Mouse (Mus musculus) adrenal gland, postnatal 4 days (tissue): ENCODE data around the gene Ppp1r8. TPM values are rescaled to one million over a fixed set of nuclear protein-coding genes. Genes with fewer than 3 reads are reported as not detected.

Experiments used
- DNase-seq, 2 experiments: peaks; one replicate each; pipeline ENCODE4 v3.0.0; 2021 to 2022; ENCODE audit warnings: low spot score in 2 of 2, mixed read lengths in 2 of 2
- long read RNA-seq, 2 experiments: library from polyadenylated mRNA; stranded (forward); transcript quantifications; one replicate each; pipeline ENCODE4 v2.0.0; 2021
- total RNA-seq, 2 experiments: library from RNA; stranded (reverse); gene quantifications; 2 replicates each; pipeline ENCODE4 v1.2.3; 2021

The Ppp1r8 gene
- 10 to 100 TPM; 56.5 to 56.7 TPM for total RNA-seq
- long read RNA-seq, experiment 1, transcript Ppp1r8-201 (7 exons, 2,037 nt), result major isoform, 9 of 18 reads
- long read RNA-seq, experiment 1, partial matches to known transcripts, result 0 of 18 reads
- long read RNA-seq, experiment 1, other reads (novel, unspliced or antisense), result 8 of 18 reads
- long read RNA-seq, experiment 2, transcript Ppp1r8-201 (7 exons, 2,037 nt), result major isoform, 15 of 24 reads
- long read RNA-seq, experiment 2, partial matches to known transcripts, result 1 of 24 reads
- long read RNA-seq, experiment 2, other reads (novel, unspliced or antisense), result 7 of 24 reads

DNA sequence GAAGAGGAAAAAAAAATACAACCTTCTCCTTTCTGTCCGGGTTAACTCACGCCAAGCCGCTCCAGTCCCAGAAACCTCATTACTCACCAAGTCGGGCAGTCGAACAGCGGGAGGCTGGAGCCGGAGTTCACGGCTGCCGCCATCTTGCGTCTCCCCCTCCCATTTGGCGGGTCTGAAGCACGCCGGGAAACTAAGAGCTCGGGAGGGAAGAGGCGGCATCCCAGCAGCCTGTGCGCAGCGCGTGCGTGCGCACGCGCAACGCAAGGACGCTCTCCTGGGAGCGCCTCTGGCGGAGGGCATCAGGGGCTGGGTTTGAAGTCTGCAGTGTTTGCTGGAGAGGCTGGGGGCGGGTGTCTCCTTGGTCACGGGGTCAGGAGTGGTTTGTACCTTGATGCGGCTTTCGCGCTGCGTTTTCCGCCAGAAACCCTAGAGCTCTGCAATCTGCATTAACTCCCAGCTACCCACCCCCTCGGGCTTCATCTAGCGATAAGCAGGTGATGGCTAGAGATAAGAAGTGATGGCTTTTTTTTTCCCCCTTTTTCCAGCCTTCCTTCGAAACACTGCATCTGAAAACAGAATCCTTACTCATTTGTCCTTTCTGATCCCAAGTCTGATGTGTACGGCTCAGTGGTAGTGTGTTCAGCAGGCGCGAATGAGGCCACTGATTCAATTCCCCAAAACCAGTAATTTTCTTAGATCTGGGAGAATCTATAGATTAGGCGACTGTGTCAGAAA lies at the start of gene Ppp1r8:
Ppp1r8 (minus strand) TSS at position 200 of the 735 bp plus-strand sequence.
- peak; percentile 64 to 72 for DNase-seq

DNA sequence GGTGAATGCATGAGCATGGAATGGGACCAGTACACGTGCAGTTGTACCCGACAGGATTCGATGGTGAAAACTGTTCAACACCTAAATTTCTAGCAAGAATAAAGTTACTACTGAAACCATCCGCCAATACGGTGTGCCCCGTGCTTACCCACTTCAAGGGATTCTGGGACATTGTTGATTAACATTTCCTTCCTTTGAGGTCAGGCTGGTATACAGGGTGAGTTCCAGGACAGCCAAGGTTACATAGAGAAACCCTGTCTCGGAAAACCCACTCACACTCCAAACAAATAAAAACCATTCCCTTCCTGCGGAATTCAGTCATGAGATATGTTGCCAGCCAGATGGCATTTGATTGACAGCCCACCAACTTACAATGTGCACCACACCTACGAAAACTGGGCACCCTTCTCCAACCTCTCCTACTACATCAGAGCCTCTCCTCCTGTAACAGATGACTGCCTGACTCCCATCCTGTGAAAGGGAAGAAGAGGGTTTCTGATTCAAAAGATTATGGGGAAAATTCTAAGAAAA lies 41.9 kb upstream of the Ppp1r8 start:
- DNase-seq, result no peak

DNA sequence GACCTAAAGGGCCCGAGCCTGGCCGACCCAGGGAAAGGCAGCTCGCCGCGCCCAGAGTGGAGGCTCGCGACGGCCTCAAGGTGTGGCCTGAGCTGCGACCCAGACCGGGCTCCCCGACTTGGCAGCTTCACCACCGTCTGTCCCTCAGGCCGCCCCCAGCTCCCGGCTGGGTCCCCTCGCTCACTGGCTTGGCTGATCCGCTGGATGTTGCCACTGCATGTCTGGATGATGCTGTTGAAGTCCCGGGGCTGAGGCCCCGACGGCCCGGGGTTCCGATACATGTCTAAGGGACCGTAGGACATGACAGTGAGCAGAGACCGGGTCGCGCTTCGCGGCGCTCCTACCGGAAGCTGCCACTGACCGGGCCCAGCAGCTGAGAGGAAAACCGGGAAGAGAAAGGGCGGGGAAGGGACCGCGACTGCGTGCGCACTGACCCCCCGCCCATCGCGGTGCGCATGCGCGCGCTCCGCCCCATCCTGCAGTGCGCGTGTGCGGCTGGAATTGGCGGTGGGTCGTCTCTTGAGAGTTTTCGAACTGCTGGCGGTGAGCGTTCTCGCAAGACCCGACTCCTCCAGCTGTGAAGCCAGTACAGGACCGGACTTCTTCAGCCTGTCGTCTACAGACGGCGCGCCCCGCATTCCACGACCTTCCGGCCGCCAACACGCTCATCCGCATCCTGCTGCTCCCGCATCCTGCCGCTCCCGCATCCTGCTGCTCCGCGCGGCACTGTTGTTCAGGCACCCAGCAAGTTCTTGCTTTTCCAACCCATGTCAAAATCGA lies 41.3 kb upstream of the Ppp1r8 start, which contains the start of gene Stx12:
Stx12 (minus strand) TSS at position 446 of the 780 bp plus-strand sequence.
- peak; percentile 81 to 86 for DNase-seq

DNA sequence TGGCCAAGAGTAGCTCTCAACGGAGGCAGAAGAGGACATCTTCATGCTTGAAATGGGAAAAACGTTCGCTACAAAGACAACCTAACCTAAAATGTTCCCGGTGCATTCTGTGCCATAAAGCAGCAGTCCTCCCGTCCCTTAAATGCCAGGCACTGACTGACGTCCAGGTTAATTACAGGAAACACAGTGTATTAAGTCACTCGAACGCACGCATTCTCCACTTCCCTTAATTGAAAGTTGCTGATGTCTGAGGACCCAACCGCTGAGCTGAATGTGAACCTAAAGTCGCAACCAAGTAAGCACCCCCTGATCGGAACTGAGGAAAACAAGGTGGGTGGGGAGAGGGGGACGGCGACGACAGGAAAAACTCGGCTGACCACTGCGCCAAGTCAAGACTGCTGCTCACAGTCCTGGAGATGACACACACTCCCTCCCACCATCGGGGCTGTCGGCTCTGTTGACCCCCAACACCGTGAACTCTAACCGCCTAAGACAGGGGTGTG lies 40.6 kb upstream of the Ppp1r8 start:
- peak in 1 of 2 experiments; percentile 7 for DNase-seq

DNA sequence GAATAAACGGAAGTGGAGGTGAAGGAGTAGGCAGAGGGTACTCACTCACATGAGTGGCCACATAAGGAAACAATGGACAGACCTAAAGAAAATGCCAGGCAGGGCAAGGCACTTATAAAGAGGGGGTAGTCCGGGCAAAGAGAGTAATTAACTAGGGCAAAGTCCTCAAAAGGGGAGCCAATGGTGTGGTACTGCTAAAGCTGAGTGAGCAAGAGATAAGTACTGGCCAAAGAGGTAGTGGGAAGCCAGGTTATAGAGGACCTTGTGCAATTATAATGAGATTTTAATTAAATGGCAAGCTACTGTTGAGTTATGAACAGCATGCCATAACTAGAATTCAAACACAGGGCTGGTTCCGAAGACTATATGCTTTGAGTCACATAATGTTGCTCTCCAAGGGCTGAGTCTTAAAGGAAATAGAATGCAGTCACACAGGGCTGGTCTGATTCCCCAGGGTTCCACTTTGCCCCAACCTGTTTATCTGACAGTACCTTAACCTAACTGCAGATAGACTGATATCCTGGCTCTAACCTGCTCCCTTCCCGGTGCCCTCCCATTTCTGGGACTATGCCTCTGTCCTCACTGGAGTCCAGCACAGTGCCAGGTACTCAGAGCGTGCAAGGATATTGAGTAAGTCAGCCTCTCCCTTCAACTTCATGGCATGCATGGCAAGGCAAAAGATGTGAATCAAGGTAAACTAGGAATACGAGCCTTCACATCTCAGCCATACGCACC lies 31.6 kb upstream of the Ppp1r8 start:
- no peak for DNase-seq

DNA sequence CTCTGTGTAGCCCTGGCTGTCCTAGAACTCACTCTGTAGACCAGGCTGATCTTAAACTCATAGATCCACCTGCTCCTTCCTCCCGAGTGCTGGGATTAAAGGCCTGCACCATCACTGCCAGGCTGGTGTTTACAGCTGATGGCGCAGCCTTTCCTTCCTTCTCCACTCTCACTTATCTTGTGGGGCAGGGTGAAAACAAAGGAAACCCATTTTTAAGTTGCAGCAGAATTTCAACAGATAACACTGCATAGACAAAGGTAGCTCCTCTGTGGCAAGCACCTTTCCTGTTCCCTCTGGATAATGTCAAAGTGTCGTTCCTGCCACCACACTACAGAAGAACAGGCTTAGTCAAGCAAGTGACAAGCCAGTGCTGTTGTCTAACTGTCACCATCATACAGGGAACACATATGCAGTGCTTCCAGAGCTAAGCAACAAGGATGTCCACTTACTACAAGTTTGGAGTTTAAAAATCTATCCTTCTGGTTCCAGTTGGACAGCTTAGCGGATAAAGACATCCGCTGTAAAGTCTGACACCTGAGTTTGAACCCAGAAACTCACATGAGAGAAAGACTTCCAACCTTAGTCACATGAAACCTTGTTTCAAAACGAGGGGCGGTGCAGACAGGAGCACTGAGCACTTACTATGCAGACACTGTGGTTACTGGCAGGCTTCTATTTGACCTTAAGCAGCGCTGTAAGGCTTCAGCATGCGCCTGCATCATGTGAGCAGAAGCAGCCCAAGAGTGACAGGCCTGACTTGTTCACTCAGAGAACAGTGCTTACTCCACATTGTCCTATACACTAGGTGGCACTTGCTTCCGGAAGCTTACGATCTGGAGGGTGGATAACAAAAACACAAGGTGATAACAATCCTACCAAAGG lies 30.8 kb upstream of the Ppp1r8 start:
- no peak for DNase-seq

DNA sequence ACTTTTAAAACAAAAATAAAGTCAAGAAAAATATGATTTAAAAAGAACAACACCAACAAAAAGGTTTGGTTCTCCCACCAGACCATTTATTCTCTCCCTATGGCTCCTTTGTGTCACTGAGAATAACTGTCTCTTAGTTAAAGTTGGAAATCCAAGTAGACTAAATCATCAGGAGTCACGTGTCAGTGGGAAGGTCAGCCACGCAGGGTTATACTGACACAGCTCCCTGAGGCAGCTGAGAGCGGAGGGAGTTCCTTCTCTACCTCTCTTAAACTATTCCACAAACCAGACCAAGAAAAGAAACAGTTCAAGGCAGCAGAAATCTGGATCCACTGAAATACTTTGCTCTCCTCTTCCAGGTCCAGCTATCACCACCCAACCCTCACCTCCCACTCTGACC lies 28.1 kb upstream of the Ppp1r8 start:
- no peak for DNase-seq

DNA sequence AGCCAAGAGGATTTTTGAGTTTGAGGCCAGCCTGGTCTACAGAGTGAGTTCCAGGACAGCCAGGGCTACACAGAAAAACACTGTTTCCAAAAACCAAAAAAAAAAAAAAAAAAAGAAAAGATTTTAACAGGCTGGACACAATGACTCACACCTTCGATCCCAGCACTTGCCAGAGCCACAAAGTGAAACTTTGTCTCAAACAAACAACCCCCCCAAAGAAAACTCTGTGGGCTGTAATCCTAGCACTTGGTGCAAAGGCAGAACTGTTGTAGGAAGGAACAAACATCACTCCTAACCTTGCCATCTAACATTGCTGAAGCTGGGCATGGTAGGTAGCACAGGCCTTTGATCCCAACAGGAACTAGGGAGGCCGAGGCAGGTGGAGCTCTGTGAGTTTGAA lies 21.9 kb upstream of the Ppp1r8 start:
- DNase-seq, result no peak

DNA sequence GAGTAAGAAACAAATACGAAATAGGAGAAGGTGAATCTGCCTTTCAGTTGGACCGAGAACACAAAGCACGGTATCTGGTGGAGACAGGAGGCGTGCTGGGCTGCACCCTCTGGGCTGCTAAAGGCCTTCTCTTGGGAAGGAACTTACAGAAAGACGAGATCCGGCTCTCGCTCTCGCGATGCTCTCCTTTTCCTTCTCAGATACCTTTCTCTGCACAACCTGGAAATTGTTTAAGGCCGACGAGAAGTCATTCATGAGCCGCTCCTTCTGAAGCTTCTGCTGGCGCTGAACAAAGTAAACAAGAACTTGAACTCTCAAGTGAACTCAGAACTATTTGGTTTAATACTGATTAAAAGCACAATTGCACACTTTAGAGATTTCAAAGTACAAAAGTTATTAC lies 20.0 kb upstream of the Ppp1r8 start:
- no peak for DNase-seq

DNA sequence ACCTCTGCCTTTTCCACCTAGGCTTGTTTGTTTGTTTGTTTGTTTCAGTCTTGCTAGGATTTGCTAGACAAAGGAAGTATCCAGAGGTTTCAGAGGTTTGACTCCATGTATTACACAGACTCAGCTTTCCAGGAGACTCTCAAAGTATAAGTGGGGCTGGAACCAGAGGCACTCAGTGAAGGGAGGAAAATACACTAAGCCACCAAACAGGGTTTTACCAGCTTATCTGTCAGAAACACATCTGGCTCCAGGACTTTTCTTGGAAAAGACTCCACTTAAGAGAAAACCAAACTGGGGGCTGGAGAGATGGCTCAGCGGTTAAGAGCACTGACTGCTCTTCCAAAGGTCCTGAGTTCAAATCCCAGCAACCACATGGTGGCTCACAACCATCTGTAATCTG lies 17.9 kb upstream of the Ppp1r8 start:
- DNase-seq, result no peak

DNA sequence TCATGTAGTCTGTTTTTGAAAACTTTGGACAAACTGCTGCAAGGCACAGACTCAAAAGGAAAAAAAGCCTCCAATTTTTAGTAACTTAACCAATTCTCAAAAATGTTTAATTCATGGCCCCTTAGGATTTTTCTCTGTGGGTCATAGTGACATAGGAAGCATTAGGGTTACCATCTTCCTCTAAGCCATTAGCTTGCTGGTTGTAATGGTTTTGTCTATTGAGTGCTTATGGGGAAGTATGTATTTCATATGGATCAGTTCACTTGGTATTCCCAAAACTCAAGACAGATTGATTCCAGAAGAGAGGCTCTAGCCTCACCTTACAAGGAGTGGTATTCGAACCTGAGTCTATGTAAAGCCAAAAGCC lies 719 bp upstream of the Ppp1r8 start:
- DNase-seq, result no peak

DNA sequence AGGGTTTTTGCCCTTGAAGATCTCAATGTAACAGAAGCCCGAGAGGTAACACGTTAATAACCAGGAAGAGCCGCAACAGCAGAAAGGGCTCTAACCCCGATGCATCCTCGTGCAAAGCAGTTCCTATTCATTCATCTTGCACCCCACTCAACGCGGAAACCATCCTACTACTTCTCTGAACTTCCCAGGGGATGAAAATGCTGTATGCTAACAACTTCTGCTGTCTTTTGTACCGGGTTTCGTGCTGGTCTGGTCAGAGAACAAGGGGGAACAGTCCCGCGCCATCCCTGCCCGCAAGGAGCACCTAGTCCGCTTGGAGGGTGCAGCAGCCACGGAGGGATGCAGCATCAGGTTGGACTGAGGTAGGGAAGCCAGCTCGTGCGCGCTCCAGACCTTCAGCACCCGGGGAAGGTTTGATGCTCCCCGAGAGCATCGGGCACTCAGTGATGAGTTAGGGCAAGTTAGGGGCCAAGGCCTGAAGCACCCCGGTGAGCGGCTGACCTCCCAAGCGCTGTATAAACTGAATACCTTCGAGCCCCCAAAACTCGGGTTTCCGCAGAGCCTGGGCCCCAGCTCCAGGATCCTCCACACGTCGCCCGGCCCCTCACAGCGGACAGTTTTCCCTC lies 575 bp downstream of the Ppp1r8 start:
- DNase-seq, result peak in 1 of 2 experiments; percentile 9

DNA sequence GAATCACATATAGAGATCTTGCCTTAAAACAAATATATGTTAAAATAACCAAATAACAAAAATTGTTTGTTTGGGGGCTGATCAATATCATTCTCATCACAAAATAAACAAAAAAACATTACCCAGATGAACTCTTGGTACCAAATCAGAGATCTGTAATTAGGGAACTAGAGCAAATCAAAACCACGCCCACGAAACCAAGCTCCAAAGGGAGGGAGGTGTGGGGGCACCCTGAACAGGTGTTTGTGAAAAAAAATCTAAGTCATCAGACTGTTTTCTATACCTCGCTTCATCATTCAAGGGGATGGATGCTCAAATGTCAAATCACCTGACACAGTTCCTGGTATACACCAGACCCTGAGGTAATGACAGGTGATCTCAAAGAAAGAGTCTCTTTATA lies 1.5 kb downstream of the Ppp1r8 start:
- no peak for DNase-seq

DNA sequence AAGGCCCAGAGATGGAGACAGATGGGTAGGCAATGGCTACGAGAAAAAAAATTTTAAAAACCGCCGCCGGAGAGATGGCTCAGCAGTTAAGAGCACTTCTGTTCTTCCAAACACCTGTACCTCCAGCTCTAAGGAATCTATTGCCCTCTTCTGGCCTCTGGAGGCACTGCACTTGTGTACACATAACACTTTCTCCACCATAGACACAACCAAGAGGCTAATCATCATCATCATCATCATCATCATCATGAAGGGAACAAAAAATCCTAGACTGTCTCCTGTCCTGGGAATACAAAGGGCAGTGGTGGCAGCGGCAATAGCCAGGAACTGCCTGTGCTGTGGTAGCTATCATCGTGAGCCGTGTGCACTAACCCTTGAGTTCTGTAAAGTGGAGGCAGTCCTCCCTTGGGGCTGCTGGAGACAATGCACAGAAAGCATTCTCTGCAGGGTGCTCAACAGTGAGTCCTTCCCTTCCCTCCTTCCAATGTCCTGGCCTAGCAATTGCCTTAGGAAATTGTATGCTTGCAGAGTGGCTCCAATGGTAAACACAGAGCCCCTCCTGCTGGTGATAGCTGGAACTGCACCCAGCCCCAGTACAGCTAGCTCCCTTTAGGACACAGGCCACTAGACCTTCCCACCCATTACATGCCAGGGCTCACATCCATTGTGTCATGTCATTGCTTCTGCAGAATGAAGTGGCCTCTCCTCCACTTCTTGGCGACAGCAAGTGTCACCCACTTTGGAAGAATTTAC lies 19.2 kb downstream of the Ppp1r8 start:
- DNase-seq, result peak; percentile 35 to 50

DNA sequence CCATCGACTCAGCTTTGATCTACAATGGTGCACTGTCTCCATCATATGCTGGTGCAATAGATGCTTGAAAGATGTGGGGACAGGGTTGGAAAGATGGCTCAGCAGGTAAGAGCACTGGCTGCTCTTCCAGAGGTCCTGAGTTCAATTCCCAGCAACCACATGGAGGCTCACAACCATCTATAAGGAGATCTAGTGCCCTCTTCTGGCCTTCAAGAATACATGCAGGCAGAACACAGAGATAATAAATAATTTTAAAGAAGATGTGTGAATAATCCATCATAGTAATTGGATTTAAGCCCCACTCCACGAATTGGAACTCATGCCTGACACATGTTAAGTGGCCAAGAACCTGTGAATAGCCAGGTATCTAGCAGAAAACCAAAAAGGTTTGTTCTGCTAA lies 24.5 kb downstream of the Ppp1r8 start:
- no peak for DNase-seq

DNA sequence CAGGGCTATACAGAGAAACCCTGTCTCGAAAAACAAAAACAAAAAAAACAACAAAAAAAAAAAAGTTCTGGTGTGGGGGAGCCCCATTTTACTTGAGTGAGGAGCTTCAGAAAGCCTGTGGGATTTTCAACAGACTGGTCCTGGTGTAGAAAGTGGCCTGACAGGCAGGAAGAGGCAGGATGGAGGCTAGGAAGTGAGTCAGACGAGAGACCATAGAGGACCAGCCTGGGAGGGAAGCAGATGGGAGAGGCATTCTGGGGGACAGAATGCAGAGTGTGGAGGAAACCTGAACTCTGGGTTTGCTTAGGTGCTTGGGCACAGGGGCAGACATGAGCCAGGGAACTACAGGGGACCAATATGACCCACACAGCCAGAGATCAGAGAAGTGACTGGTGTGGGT lies 26.1 kb downstream of the Ppp1r8 start:
- no peak for DNase-seq

DNA sequence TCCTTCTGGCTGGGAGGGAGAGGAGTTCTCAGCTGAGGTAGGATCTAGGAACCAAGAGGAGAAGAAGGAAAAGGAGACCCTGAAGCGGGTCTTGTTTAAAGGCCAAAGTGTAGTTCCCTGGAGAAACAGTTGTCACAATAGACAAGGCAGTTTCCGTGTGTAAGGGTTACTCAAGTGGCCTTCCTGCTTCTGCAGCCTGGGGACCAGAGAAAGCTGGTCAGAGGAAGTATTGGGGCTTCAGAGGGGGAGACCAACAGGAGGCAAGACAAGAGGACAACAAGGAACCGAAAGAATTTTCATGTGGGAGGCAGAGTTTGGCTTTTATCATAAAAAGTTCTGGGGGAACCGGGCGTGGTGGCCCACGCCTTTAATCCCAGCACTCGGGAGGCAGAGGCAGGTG lies 26.6 kb downstream of the Ppp1r8 start:
- DNase-seq, result no peak

DNA sequence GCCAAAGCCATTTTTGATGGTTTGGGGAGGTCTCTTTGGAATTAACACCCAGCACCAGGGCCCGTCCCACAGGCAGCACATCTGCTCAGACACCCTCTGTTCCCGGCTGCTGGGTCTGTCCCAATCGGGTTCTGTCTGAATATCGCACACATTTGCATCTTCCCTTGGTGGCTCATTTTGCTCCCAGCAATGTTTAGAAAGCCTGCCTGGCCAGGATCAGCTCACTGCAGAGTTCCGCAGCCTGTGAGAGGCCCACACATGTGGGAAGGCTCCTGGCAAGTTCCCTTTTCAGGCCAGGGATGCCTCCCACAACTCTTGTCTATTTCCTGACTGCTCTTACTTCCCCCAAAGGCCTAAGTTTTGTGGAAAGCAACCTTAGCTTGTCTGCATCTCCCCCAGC lies 33.3 kb downstream of the Ppp1r8 start:
- DNase-seq, result no peak
